Mouse (Mus musculus) megakaryocyte, embryonic 14.5 days (primary cell): Measurements from ENCODE around the gene Map9. TPM values are rescaled to one million over a fixed set of nuclear protein-coding genes. Genes with fewer than 3 reads are reported as not detected.
"Not testable (repeated sequence)": the region's sequence is repeated elsewhere in the genome, so short reads cannot be mapped to it uniquely, and the experiment has no call there.

Experiments used
- H3K27me3 ChIP-seq: replicated peaks from 2 replicates; pipeline ENCODE3; 2012; ENCODE audit warnings: inconsistent platforms
- H3K36me3 ChIP-seq: replicated peaks from 2 replicates; pipeline ENCODE3; 2012; ENCODE audit warnings: low read length, inconsistent platforms, mixed read lengths
- H3K4me1 ChIP-seq: 2 replicates; pipeline ENCODE4 v1.6.1; 2012; ENCODE audit warnings: inconsistent platforms
- H3K4me3 ChIP-seq: replicated peaks from 2 replicates; pipeline ENCODE3; 2012; ENCODE audit warnings: moderate library complexity, mild to moderate bottlenecking, inconsistent platforms
- H3K9me3 ChIP-seq: 2 replicates; pipeline ENCODE4 v1.6.1; 2012; ENCODE audit warnings: inconsistent platforms
- FLI1 ChIP-seq: IDR thresholded peaks from 2 replicates; pipeline ENCODE4 v1.6.1; 2012; ENCODE audit warnings: low read length, inconsistent platforms, mixed read lengths
- GATA1 ChIP-seq: IDR thresholded peaks from 3 replicates; pipeline ENCODE4 v1.6.1; 2012; ENCODE audit warnings: mixed read lengths, low read length, inconsistent platforms, borderline replicate concordance
- polyA plus RNA-seq: library from polyadenylated mRNA; stranded (reverse); fragments of >175 nt; gene quantifications from 2 replicates; pipeline ENCODE4 v1.2.3, GENCODE M21; 2012; ENCODE audit warnings: low replicate concordance; ENCODE audit not compliant: insufficient read depth

The Map9 gene
- polyA plus RNA-seq, 1 experiment = 0.23 TPM

DNA sequence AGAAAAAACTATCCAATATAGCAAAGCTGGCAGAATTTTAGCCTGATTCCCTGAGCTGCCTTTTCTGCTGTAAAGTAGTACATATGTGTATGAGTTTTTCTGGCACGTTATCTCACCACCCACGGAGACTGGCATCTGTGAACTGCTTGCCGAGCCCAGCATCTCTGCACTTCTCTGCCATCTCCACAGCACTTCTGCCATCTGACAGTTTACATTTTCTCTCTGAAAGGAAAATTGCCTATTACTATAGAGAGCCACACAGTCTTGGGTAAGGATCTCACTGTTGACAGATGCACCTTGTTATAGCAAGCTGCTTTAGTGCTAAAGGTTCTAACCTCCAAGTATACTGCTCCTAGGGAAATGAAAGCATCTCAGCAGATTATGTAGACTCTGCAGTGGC is 48.5 kb downstream of the Map9 start:
- TF ChIP-seq FLI1 (no peak), GATA1 (no peak)
- no peaks in the 10 kb centered on the region for H3K27me3 ChIP-seq
- no peaks in the 10 kb centered on the region for H3K36me3 ChIP-seq
- H3K4me1 ChIP-seq = no peaks in the 10 kb centered on the region
- no peak overlapping the region for H3K4me3 ChIP-seq
- no peaks in the 10 kb centered on the region for H3K9me3 ChIP-seq

DNA sequence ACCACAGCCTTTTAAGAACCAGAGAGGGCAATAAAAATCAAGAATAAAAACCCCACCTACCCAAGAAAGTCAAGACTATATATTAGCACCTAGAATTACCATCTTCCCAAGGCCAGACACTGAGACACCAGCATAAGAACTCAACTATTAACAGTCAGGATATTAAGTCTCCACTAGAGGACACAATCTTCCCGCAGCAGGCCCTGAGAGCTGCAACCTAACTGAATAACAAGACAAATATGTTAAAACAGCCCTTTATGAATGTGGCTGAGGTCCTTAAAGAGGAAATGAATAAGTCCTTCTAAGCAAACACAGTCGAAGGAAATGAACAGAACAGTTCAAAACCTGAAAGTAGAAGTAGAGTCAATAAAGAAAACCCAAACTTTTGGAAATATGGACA is 49.6 kb downstream of the Map9 start:
- TF ChIP-seq GATA1 (no peak), FLI1 (no peak)
- Histone ChIP-seq H3K36me3 (no peaks in the 10 kb centered on the region), H3K4me1 (no peaks in the 10 kb centered on the region), H3K27me3 (no peaks in the 10 kb centered on the region), H3K9me3 (no peaks in the 10 kb centered on the region), H3K4me3 (no peak overlapping the region)

DNA sequence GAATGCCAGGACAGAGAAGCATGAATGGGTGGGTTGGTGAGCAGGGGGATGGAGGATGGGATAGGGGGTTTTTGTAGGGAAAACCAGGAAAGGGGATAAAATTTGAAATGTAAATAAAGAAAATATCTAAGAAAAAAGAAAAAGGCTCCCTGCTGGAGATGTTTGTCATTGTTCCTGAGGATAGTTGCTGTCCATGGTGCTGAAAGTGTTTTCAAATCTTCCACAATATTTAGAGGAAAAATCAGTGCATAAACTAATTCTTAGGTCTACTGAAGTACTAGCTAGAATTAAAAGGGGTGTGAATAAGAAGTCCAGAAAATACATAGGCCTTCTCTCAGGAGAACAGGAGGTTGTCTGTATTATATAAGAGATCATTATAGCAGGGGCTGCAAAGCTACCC is 54.6 kb downstream of the Map9 start:
- Histone ChIP-seq H3K4me3 (no peak overlapping the region), H3K4me1 (no peaks in the 10 kb centered on the region), H3K27me3 (no peaks in the 10 kb centered on the region), H3K9me3 (no peaks in the 10 kb centered on the region), H3K36me3 (no peaks in the 10 kb centered on the region)
- TF ChIP-seq GATA1 (no peak), FLI1 (no peak)

DNA sequence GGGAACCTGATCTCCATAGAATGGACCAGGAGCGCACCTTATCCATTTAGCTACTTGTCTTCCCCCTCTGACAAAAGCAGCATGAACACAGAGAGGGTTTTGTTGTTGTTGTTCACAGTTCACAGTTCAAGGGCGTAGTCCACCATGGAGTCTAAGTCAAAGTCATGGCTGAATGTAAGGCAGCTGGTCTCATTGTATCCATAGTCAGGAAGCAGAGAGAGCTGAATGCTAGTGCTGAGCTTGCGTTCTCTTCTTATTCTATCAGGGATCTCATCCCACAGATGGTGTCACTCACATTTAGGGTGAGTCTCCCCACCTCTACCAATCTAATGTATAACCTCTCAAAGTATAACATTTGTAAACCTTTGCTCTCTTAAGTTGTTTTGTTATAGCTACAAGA is 60.1 kb downstream of the Map9 start:
- Histone ChIP-seq H3K36me3 (no peaks in the 10 kb centered on the region), H3K9me3 (no peaks in the 10 kb centered on the region), H3K4me1 (no peaks in the 10 kb centered on the region), H3K4me3 (no peak overlapping the region), H3K27me3 (no peaks in the 10 kb centered on the region)
- no peak for TF ChIP-seq GATA1
- TF ChIP-seq FLI1 = no peak

DNA sequence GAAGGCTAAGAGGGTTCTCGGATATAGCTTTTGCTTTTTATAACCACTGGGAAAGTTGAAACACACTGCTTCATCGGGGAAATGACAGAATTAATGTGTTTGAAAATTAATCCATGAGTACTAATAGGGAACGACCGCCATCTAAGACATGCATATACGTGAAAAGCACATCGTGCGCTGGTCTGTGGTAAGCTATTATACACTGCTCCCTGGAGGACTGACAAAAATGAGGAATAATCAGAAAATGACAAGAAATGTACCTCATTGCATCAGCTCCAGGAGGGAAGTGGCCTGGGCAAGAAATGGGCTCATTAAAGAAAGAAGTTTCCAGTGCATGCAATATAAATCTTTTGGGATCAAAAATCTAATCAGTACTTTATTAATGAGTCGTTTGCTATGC is 77.5 kb downstream of the Map9 start:
- TF ChIP-seq GATA1 (no peak), FLI1 (no peak)
- H3K36me3 ChIP-seq = no peaks in the 10 kb centered on the region
- H3K4me3 ChIP-seq = no peak overlapping the region
- H3K27me3 ChIP-seq = no peaks in the 10 kb centered on the region
- peaks cover 3% of the 10 kb centered on the region for H3K9me3 ChIP-seq
- H3K4me1 ChIP-seq = no peaks in the 10 kb centered on the region

DNA sequence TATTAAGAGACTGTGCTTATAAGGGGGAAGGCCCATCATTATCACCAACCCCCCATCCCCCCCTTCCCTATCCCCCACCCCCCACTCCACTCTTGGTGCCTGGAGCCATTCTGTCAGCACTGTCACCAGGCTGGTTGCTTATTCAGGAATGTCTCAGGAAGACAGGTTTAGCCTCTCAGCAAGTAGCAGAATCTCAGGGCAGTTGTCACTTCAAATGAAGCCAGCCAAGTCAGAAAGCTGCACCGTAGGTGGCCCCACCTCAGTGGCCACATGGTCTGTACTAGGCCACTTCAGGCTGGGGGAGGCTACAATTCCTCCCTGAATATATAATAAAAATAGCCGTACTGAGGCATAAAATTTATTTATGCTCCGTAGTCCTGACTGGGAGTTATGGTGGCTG is 83.1 kb downstream of the Map9 start:
- Histone ChIP-seq H3K9me3 (peaks cover 3% of the 10 kb centered on the region), H3K4me1 (no peaks in the 10 kb centered on the region), H3K36me3 (no peaks in the 10 kb centered on the region), H3K4me3 (no peak overlapping the region), H3K27me3 (no peaks in the 10 kb centered on the region)
- TF ChIP-seq GATA1 (no peak), FLI1 (no peak)

DNA sequence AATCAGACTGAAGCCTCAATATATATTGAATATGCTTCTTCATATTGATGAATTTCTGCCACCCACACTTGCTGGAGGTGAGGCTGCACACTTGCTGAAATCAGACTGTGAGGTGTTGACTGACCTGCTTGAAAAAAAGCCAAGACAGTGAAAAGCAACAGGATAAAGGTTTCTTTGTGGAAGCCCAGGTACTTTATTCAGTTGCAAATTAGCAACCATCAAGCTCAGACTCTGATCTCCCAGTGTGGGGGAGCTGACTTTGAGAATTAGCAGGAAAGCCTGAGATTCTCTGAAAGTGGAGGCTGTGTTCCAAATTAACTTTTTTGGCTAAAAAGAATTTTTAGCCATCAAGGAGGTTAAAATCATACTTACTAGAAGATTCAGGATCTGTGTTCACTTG is 83.8 kb downstream of the Map9 start:
- not testable (repeated sequence) for H3K36me3 ChIP-seq, H3K27me3 ChIP-seq, H3K4me3 ChIP-seq, H3K9me3 ChIP-seq, H3K4me1 ChIP-seq

Other genes starting within 250 kb of the Map9 start
- gene Gucy1a1, start 212.3 kb upstream of the Map9 start, polyA plus RNA-seq = 3.2 and 7.1 TPM in 2 replicates
- gene Npy2r, start 190.0 kb downstream of the Map9 start, polyA plus RNA-seq = not detected in 2 replicates